Mouse (Mus musculus) testis, postnatal 10 days (tissue): ENCODE results near the gene Rps6kb1.
A peak's percentile ranks its signal among the peaks of the same experiment; 100 is the strongest.

Source experiments
- DNase-seq: peaks from one replicate; pipeline ENCODE4 v3.0.0; 2021; ENCODE audit warnings: low spot score

Rps6kb1 gene

GRCm38 (mm10) chr11:86544639-86545299 lies at the start of gene Rps6kb1, which contains the start of gene Tubd1:
Gene Rps6kb1 (minus strand): TSS chr11:86544805.
Gene Tubd1 (plus strand): TSS chr11:86544991.
- peak; percentile 98 for DNase-seq

GRCm38 (mm10) chr11:86593443-86593842 lies 48.8 kb upstream of the Rps6kb1 start:
- DNase-seq: no peak

DNA sequence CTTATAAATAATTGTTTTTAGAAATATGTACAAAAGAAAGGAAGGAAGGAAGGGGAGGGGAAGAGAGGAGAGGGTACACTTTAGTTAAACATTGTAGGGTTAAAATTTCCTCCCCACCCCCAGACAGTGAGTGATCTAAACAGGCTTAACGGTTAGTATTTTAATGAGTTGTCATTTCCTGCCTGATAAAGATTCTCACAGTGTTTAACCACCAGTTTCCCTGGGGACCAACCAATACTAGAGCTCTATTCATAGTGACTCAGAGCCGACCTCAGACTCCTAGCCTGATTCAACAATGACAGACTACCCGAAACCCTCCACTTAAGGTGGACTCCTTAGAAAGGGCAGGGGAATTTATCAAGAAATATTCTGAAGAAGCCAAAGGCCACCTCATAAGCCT lies 48.4 kb upstream of the Rps6kb1 start:
- no peak for DNase-seq

GRCm38 (mm10) chr11:86591931-86592616 lies 47.5 kb upstream of the Rps6kb1 start:
- no peak for DNase-seq

DNA sequence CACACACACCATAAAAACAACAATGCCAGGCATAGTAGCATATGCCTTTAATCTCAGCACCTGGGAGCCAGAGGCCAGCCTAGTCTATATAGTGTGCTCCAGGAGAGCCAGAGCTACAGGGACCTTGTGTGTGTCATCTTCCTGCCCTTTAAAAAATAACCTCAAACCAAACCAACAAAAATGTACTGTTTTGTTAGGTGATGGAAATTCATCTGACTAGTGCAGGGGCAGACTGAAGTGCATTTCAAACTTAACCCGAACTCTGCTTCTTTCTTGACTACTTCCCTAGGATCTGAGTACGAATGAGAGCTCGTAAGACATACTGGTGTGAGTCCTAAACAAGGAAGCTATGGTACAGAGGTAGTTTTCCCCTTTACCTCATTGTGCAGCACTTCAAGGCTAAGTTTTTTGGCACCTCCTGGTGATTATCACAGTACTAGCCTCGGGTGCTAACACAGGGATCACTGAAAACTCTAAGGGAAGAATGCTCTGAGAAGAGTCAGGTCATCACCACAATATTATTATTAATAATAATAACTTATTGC lies 46.8 kb upstream of the Rps6kb1 start:
- DNase-seq: no peak

DNA sequence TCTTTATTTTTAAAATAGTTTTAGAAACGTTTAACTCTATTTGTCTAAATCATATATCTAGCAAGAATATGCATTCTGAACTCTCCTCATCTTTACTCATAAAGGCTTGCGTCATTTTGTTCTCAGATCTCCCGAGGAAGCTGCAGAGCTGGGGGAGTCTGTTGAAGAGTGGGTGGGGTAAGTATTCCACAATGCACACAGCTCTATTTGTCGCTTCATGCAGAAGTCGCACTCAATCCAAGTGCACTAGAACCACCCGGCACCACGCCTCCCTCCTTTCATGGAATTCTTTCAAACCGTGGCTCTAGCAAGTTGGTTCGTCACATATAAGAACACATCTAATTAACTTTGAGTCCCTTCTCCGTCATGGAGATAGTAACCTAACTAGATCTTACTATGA lies 46.0 kb upstream of the Rps6kb1 start:
- DNase-seq: no peak

DNA sequence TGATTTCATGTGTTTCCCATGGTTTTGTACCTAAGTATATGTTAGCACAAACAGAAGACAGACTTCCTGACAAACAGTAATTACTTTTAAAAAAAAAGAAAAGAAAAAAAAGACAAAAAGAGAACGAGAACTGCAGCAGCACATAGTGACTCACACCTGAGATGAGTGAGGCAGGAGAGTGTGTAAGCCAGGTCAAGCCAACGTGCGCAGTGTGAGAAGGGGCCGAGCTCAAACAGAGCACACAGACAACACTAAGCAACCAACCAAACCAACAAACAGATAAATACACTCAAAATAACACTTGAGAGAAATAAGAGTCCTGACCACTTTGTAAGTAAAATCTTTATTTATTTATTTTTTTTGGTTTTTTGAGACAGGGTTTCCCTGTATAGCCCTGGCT lies 45.5 kb upstream of the Rps6kb1 start:
- DNase-seq: no peak

- no peak for DNase-seq
These were observed 44.1 kb upstream of the Rps6kb1 start for GRCm38 (mm10) chr11:86588583-86589298.

DNA sequence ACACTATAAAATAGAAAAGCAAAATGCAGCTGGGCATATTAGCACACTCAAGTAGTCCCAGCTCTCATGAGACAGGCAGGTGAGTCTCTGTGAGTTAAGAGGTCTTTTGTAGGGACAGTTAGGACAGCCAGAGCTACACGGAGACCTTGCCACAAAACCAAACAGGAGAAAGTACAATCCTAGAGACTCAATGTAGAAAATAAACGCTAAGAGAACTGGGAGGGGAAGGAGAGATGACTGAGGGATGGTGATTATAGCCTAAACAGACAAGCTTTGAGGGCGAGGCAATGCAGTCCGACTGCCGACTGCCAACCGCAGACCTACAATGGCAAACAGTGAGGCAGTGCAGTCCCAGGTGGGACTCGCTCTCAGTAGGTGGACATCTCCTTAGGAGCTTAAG lies 43.2 kb upstream of the Rps6kb1 start:
- no peak for DNase-seq

DNA sequence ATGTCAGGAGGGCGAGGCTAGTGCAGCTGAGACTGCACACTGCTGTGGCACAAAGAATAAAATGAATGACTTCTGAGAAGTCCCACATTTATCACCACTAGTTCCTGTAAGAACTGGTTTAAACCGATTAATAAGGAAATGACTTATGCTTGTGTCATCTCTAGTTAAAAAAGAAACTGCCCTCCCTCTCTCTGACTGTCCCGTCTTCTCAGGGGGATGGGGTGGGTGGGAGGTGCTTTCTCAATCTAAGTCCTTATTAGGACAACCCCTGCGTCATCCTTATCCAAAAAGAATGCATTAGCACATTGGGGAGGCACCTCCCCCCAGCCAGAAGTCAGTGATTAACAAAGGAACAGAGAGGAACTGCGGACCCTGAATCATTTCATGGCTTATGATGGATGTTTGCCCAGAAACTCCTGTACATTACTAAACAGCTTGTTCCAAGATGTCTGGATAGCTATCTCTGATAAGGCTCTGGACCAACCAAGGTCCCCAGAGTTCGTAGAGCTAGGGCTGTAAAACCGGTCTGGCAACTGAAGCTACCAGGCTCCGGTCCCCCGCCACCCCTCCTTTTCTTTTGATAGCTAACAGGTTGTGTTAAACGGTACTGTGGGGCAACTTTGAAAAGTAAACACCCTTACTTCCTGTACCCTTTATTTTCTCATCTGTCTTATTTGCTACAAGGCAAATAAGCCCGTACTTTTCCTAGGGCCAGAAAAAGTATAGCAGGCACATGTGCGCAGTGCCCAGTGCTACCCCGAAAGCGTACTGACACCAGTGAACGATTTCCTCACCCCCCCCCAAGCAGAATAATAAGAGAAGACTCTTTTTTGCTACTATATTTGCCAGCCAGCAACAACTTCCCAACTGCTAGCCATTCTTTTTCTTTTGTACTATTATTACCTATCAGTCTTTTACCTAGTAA lies 42.5 kb upstream of the Rps6kb1 start:
- DNase-seq: no peak

GRCm38 (mm10) chr11:86586177-86586867 lies 41.7 kb upstream of the Rps6kb1 start:
- no peak for DNase-seq

GRCm38 (mm10) chr11:86585598-86585984 lies 41.0 kb upstream of the Rps6kb1 start:
- DNase-seq: no peak

GRCm38 (mm10) chr11:86584898-86585597 lies 40.4 kb upstream of the Rps6kb1 start:
- DNase-seq: no peak

- no peak for DNase-seq
These were observed 39.6 kb upstream of the Rps6kb1 start for GRCm38 (mm10) chr11:86583990-86584897.

GRCm38 (mm10) chr11:86583313-86583825 lies 38.8 kb upstream of the Rps6kb1 start:
- no peak for DNase-seq

DNA sequence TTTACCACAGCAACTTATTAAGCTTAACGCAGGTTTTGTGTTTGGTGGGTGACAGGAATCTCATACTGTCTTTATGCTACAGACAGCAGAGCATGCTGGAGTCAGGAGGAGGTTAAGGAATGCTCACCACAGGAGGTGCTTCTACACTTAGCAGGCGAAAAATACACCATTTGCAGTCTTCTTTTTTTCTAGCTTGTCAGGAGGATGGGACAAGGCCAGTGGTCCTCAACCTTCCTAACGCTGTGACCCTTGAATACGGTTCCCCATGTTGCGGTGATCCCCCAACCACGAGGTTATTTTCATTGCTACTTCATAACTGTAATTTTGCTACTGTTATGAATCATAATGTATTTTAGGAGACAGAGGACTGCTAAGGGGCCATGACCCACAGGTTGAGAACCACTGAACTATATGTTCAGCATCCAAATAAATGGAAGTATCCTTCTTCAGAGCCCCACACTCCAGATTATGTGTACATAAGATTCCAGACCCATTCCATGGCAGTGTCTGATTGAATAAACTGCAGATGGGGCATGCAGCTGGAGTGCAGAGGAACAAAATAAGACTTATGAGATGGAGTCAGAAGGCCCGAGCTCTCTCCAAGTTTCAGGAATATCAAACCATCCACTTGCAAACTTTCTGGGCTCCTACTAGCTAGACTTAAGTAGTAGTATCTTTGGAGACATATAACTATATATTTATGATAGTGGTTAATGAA lies 38.1 kb upstream of the Rps6kb1 start:
- no peak for DNase-seq

GRCm38 (mm10) chr11:86581943-86582542 lies 37.4 kb upstream of the Rps6kb1 start:
- DNase-seq: no peak

- DNase-seq: no peak
These were observed 36.7 kb upstream of the Rps6kb1 start for GRCm38 (mm10) chr11:86581250-86581753.
